Mouse (Mus musculus): ENCODE measurements around the gene Filip1. TPM values are rescaled to one million over a fixed set of nuclear protein-coding genes. Genes with fewer than 3 reads are reported as not detected.
A peak's percentile ranks its signal among the peaks of the same experiment; 100 is the strongest.
"Not testable (repeated sequence)": the region's sequence is repeated elsewhere in the genome, so short reads cannot be mapped to it uniquely, and the experiment has no call there.

The Filip1 gene
- 3.5 and 4.5 TPM in 2 replicates for polyA plus RNA-seq (2014; fragmentation: Nextera tagmentation; extraction: Ambion mirVana)

GRCm38 (mm10) chr9:80012751-80013150 is at the start of gene Filip1:
TSS of gene Filip1 (minus strand) at chr9:80012851.
- no peaks in the 10 kb centered on the region for H3K36me3 ChIP-seq (replicated peaks; ENCODE audit: control insufficient read depth, insufficient read depth, low read depth, low read length)
- no peaks in the 10 kb centered on the region for H3K9me3 ChIP-seq (replicated peaks; ENCODE audit: control insufficient read depth, low read length)
- H3K4me1 ChIP-seq (ENCODE audit: control insufficient read depth, insufficient read depth, low read length) = no peaks in the 10 kb centered on the region
- no peaks in the 10 kb centered on the region for H3K27me3 ChIP-seq (ENCODE audit: control insufficient read depth, insufficient read depth, low read length)
- WGBS = 46% methylated on average over 7 of the region's 7 CpGs
- H3K4me3 ChIP-seq (ENCODE audit: low read depth, low read length) = no peak within 1 kb of the TSS
- no peak within 1 kb of the TSS for H3K9ac ChIP-seq (replicated peaks; ENCODE audit: low read length)
- DNase-seq (ENCODE audit: low spot score) (peak; percentile 17), ATAC-seq (replicated peaks; ENCODE audit: insufficient number of reproducible peaks, low FRiP score, low TSS enrichment, low read depth) (no peak)
- no peak within 1 kb of the TSS for H3K4me2 ChIP-seq (ENCODE audit: low read depth, low read length)
- H3K27ac ChIP-seq (replicated peaks; ENCODE audit: low read depth, low read length) = no peak within 1 kb of the TSS

GRCm38 (mm10) chr9:80057690-80058089 is 45.0 kb upstream of the Filip1 start:
- DNase-seq (ENCODE audit: low spot score) (no peak), ATAC-seq (replicated peaks; ENCODE audit: insufficient number of reproducible peaks, low FRiP score, low TSS enrichment, low read depth) (no peak)
- Histone ChIP-seq H3K27ac (replicated peaks; ENCODE audit: low read depth, low read length) (no peak overlapping the region), H3K9me3 (replicated peaks; ENCODE audit: control insufficient read depth, low read length) (no peaks in the 10 kb centered on the region), H3K27me3 (ENCODE audit: control insufficient read depth, insufficient read depth, low read length) (no peaks in the 10 kb centered on the region), H3K4me2 (ENCODE audit: low read depth, low read length) (no peak overlapping the region), H3K4me1 (ENCODE audit: control insufficient read depth, insufficient read depth, low read length) (no peaks in the 10 kb centered on the region), H3K9ac (replicated peaks; ENCODE audit: low read length) (no peak overlapping the region), H3K4me3 (ENCODE audit: low read depth, low read length) (no peak overlapping the region), H3K36me3 (replicated peaks; ENCODE audit: control insufficient read depth, insufficient read depth, low read depth, low read length) (no peaks in the 10 kb centered on the region)
- 90% methylated on average over 2 of the region's 2 CpGs for WGBS

- no peak overlapping the region for H3K4me2 ChIP-seq (ENCODE audit: low read depth, low read length)
- DNase-seq (ENCODE audit: low spot score) (no peak), ATAC-seq (replicated peaks; ENCODE audit: insufficient number of reproducible peaks, low FRiP score, low TSS enrichment, low read depth) (no peak)
- no peak overlapping the region for H3K4me3 ChIP-seq (ENCODE audit: low read depth, low read length)
- no peak overlapping the region for H3K27ac ChIP-seq (replicated peaks; ENCODE audit: low read depth, low read length)
- no peaks in the 10 kb centered on the region for H3K4me1 ChIP-seq (ENCODE audit: control insufficient read depth, insufficient read depth, low read length)
- H3K27me3 ChIP-seq (ENCODE audit: control insufficient read depth, insufficient read depth, low read length) = no peaks in the 10 kb centered on the region
- no peaks in the 10 kb centered on the region for H3K9me3 ChIP-seq (replicated peaks; ENCODE audit: control insufficient read depth, low read length)
- H3K9ac ChIP-seq (replicated peaks; ENCODE audit: low read length) = no peak overlapping the region
- WGBS = 74% methylated on average over 5 of the region's 5 CpGs
- no peaks in the 10 kb centered on the region for H3K36me3 ChIP-seq (replicated peaks; ENCODE audit: control insufficient read depth, insufficient read depth, low read depth, low read length)
Observed at GRCm38 (mm10) chr9:80052951-80053350, 40.3 kb upstream of the Filip1 start.

GRCm38 (mm10) chr9:80049271-80049670 is 36.6 kb upstream of the Filip1 start:
- not testable (repeated sequence) for H3K4me2 ChIP-seq (ENCODE audit: low read depth, low read length); H3K4me3 ChIP-seq (ENCODE audit: low read depth, low read length); H3K9ac ChIP-seq (replicated peaks; ENCODE audit: low read length); ATAC-seq (replicated peaks; ENCODE audit: insufficient number of reproducible peaks, low FRiP score, low TSS enrichment, low read depth); H3K9me3 ChIP-seq (replicated peaks; ENCODE audit: control insufficient read depth, low read length); H3K27me3 ChIP-seq (ENCODE audit: control insufficient read depth, insufficient read depth, low read length); H3K4me1 ChIP-seq (ENCODE audit: control insufficient read depth, insufficient read depth, low read length); DNase-seq (ENCODE audit: low spot score); H3K27ac ChIP-seq (replicated peaks; ENCODE audit: low read depth, low read length); H3K36me3 ChIP-seq (replicated peaks; ENCODE audit: control insufficient read depth, insufficient read depth, low read depth, low read length)
- 49% methylated on average over 5 of the region's 5 CpGs for WGBS

GRCm38 (mm10) chr9:80044301-80044700 is 31.6 kb upstream of the Filip1 start:
- not testable (repeated sequence) for ATAC-seq (replicated peaks; ENCODE audit: insufficient number of reproducible peaks, low FRiP score, low TSS enrichment, low read depth); H3K27me3 ChIP-seq (ENCODE audit: control insufficient read depth, insufficient read depth, low read length); H3K9me3 ChIP-seq (replicated peaks; ENCODE audit: control insufficient read depth, low read length); H3K9ac ChIP-seq (replicated peaks; ENCODE audit: low read length); H3K36me3 ChIP-seq (replicated peaks; ENCODE audit: control insufficient read depth, insufficient read depth, low read depth, low read length); H3K4me2 ChIP-seq (ENCODE audit: low read depth, low read length); DNase-seq (ENCODE audit: low spot score); H3K4me3 ChIP-seq (ENCODE audit: low read depth, low read length); H3K4me1 ChIP-seq (ENCODE audit: control insufficient read depth, insufficient read depth, low read length); H3K27ac ChIP-seq (replicated peaks; ENCODE audit: low read depth, low read length)
- WGBS = 88% methylated on average over 4 of the region's 4 CpGs

GRCm38 (mm10) chr9:80039296-80039815 is 26.7 kb upstream of the Filip1 start:
- no peaks in the 10 kb centered on the region for H3K9me3 ChIP-seq (replicated peaks; ENCODE audit: control insufficient read depth, low read length)
- no peaks in the 10 kb centered on the region for H3K4me1 ChIP-seq (ENCODE audit: control insufficient read depth, insufficient read depth, low read length)
- H3K36me3 ChIP-seq (replicated peaks; ENCODE audit: control insufficient read depth, insufficient read depth, low read depth, low read length) = no peaks in the 10 kb centered on the region
- H3K27me3 ChIP-seq (ENCODE audit: control insufficient read depth, insufficient read depth, low read length) = no peaks in the 10 kb centered on the region
- no peak overlapping the region for H3K9ac ChIP-seq (replicated peaks; ENCODE audit: low read length)
- no peak for ATAC-seq (replicated peaks; ENCODE audit: insufficient number of reproducible peaks, low FRiP score, low TSS enrichment, low read depth)
- H3K27ac ChIP-seq (replicated peaks; ENCODE audit: low read depth, low read length) = no peak overlapping the region
- H3K4me2 ChIP-seq (ENCODE audit: low read depth, low read length) = no peak overlapping the region
- no peak for DNase-seq (ENCODE audit: low spot score)
- 12% methylated on average over 2 of the region's 2 CpGs for WGBS
- no peak overlapping the region for H3K4me3 ChIP-seq (ENCODE audit: low read depth, low read length)

- H3K9me3 ChIP-seq (replicated peaks; ENCODE audit: control insufficient read depth, low read length) = no peaks in the 10 kb centered on the region
- no peak overlapping the region for H3K27ac ChIP-seq (replicated peaks; ENCODE audit: low read depth, low read length)
- no peak overlapping the region for H3K4me3 ChIP-seq (ENCODE audit: low read depth, low read length)
- H3K4me2 ChIP-seq (ENCODE audit: low read depth, low read length) = no peak overlapping the region
- H3K36me3 ChIP-seq (replicated peaks; ENCODE audit: control insufficient read depth, insufficient read depth, low read depth, low read length) = no peaks in the 10 kb centered on the region
- no peak overlapping the region for H3K9ac ChIP-seq (replicated peaks; ENCODE audit: low read length)
- H3K4me1 ChIP-seq (ENCODE audit: control insufficient read depth, insufficient read depth, low read length) = no peaks in the 10 kb centered on the region
- ATAC-seq (replicated peaks; ENCODE audit: insufficient number of reproducible peaks, low FRiP score, low TSS enrichment, low read depth) = no peak
- no peaks in the 10 kb centered on the region for H3K27me3 ChIP-seq (ENCODE audit: control insufficient read depth, insufficient read depth, low read length)
- DNase-seq (ENCODE audit: low spot score) = no peak
Observed at GRCm38 (mm10) chr9:80037997-80038383, 25.3 kb upstream of the Filip1 start.

- no peaks in the 10 kb centered on the region for H3K4me1 ChIP-seq (ENCODE audit: control insufficient read depth, insufficient read depth, low read length)
- no peak overlapping the region for H3K4me2 ChIP-seq (ENCODE audit: low read depth, low read length)
- H3K27me3 ChIP-seq (ENCODE audit: control insufficient read depth, insufficient read depth, low read length) = no peaks in the 10 kb centered on the region
- 89% methylated on average over 13 of the region's 13 CpGs for WGBS
- H3K4me3 ChIP-seq (ENCODE audit: low read depth, low read length) = no peak overlapping the region
- no peaks in the 10 kb centered on the region for H3K9me3 ChIP-seq (replicated peaks; ENCODE audit: control insufficient read depth, low read length)
- no peaks in the 10 kb centered on the region for H3K36me3 ChIP-seq (replicated peaks; ENCODE audit: control insufficient read depth, insufficient read depth, low read depth, low read length)
- ATAC-seq (replicated peaks; ENCODE audit: insufficient number of reproducible peaks, low FRiP score, low TSS enrichment, low read depth) = no peak
- no peak for DNase-seq (ENCODE audit: low spot score)
- H3K27ac ChIP-seq (replicated peaks; ENCODE audit: low read depth, low read length) = no peak overlapping the region
- no peak overlapping the region for H3K9ac ChIP-seq (replicated peaks; ENCODE audit: low read length)
Observed at GRCm38 (mm10) chr9:80037262-80037996, 24.8 kb upstream of the Filip1 start.
